Mouse (Mus musculus): ENCODE measurements at regions not wholly inside any gene's neighbourhood (a gene's known extent, or its start where the extent isn't known, plus 50 kb on each side); places are given as distances from the start of the nearest gene placed in this dataset.
"Not testable (repeated sequence)": the region's sequence is repeated elsewhere in the genome, so short reads cannot be mapped to it uniquely, and the experiment has no call there.

DNA sequence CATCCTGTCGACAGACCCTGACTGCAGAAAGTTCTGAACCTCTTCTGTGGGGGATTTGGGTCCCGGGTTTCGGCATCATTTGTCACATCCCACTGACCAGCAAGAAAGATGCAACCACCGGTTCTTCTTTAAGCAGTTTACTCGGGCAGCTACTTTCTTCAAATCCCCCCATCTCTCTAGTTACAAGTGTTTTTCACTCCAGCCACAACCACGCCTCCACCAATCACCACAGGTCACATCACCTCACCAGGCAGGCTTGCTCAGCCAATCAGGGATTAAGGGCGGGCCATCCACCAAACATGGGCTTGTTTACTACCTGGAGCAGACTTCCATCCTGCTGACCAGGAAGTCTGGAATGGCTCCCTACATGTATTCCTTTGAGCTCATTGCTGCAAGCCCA, 119.6 kb downstream of the Tnfsf18 start:
- 85% methylated on average over 6 of the region's 7 CpGs for WGBS
- ATAC-seq (ENCODE audit: insufficient number of reproducible peaks, insufficient read depth, low FRiP score, low read depth); H3K36me3 ChIP-seq (ENCODE audit: control insufficient read depth, insufficient read depth, low read length); H3K9me3 ChIP-seq (ENCODE audit: control insufficient read depth, low read length); H3K27me3 ChIP-seq (ENCODE audit: control insufficient read depth, insufficient read depth, low read length); H3K27ac ChIP-seq (replicated peaks in 1 of 2; ENCODE audit: control insufficient read depth in 1 of 2, insufficient read depth in 1 of 2, low read depth in 2 of 2, low read length in 2 of 2); H3K9ac ChIP-seq (ENCODE audit: low read length); H3K4me2 ChIP-seq (ENCODE audit: low read length); H3K4me1 ChIP-seq (ENCODE audit: control insufficient read depth in 2 of 2, insufficient read depth in 2 of 2, low read length in 2 of 2); H3K4me3 ChIP-seq (ENCODE audit: control insufficient read depth in 1 of 2, insufficient read depth in 1 of 2, low read depth in 1 of 2, low read length in 2 of 2): not testable (repeated sequence)

DNA sequence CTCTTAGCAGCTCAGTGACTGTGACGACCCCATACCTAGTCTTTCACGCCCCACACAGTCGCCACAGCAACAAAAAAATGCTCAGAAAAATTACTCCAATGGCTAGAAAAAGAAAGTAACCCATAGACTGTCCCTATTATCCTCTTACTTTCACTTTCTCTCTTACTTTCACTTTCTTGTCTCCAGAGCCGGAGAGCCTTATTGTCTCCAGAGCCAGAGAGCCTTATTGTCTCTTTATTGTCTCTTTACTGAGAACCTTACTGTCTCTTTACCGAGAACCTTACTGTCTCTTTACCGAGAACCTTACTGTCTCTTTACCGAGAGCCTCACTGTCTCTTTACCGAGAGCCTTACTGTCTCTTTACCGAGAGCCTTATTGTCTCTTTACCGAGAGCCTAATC, 119.2 kb downstream of the Tnfsf18 start:
- H3K4me3 ChIP-seq (ENCODE audit: control insufficient read depth in 1 of 2, insufficient read depth in 1 of 2, low read depth in 1 of 2, low read length in 2 of 2); H3K9me3 ChIP-seq (ENCODE audit: control insufficient read depth, low read length); H3K4me1 ChIP-seq (ENCODE audit: control insufficient read depth in 2 of 2, insufficient read depth in 2 of 2, low read length in 2 of 2); ATAC-seq (ENCODE audit: insufficient number of reproducible peaks, insufficient read depth, low FRiP score, low read depth); H3K27ac ChIP-seq (replicated peaks in 1 of 2; ENCODE audit: control insufficient read depth in 1 of 2, insufficient read depth in 1 of 2, low read depth in 2 of 2, low read length in 2 of 2); H3K27me3 ChIP-seq (ENCODE audit: control insufficient read depth, insufficient read depth, low read length); H3K4me2 ChIP-seq (ENCODE audit: low read length); H3K9ac ChIP-seq (ENCODE audit: low read length); H3K36me3 ChIP-seq (ENCODE audit: control insufficient read depth, insufficient read depth, low read length): not testable (repeated sequence)
- 92% methylated on average over 10 of the region's 10 CpGs for WGBS

DNA sequence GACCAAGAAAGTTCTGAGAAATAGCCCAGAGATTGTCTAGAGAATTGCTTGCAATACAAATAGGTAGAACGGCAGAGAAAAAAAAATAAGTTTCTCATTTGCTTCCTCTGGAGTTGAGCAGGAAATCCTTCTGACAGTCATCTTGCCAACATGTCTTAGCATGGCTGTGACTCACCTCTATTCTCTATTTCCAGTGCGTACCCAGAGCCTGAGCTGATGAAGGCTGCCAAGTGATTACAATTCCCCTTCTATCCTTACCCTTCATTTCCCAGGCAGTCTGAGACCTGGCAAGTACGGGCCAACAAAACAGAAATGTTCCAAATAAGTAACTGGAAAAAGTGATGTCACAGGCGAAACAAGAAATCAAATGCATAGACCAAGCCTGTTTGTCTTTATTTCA, 113.0 kb downstream of the Tnfsf18 start:
- Histone ChIP-seq H3K4me3 (ENCODE audit: control insufficient read depth in 1 of 2, insufficient read depth in 1 of 2, low read depth in 1 of 2, low read length in 2 of 2) (no peak overlapping the region), H3K9me3 (ENCODE audit: control insufficient read depth, low read length) (0 out of 2 replicates have a peak, but pooled peaks cover 5% of the 10 kb centered on the region), H3K4me1 (ENCODE audit: control insufficient read depth in 2 of 2, insufficient read depth in 2 of 2, low read length in 2 of 2) (no peaks in the 10 kb centered on the region), H3K9ac (ENCODE audit: low read length) (no peak overlapping the region), H3K36me3 (ENCODE audit: control insufficient read depth, insufficient read depth, low read length) (no peaks in the 10 kb centered on the region), H3K27me3 (ENCODE audit: control insufficient read depth, insufficient read depth, low read length) (no peaks in the 10 kb centered on the region), H3K4me2 (ENCODE audit: low read length) (no peak overlapping the region), H3K27ac (replicated peaks in 1 of 2; ENCODE audit: control insufficient read depth in 1 of 2, insufficient read depth in 1 of 2, low read depth in 2 of 2, low read length in 2 of 2) (no peak overlapping the region)
- no peak for ATAC-seq (ENCODE audit: insufficient number of reproducible peaks, insufficient read depth, low FRiP score, low read depth)
- 58% methylated on average over 4 of the region's 4 CpGs for WGBS

DNA sequence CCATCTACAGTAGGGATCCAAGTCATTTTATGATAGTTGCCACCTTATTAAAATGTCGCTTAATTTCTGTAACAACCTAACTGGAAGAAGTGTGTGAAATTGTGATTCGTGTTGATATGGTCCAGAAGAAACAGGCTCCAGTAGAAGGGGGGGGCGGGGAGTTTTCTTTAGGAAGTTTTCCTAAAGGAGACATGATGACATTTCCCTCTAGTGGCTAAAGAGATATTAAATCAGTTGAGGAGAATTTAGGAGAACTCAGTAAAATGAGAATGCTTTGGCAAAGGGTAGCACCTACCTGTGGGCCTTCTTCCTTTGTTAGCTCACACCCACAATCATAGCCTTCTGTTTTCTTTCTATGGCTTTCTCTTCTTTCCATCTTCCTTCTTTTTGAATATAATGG, 107.7 kb downstream of the Tnfsf18 start:
- H3K4me2 ChIP-seq (ENCODE audit: low read length), result no peak overlapping the region
- no peak overlapping the region for H3K4me3 ChIP-seq (ENCODE audit: control insufficient read depth in 1 of 2, insufficient read depth in 1 of 2, low read depth in 1 of 2, low read length in 2 of 2)
- ATAC-seq (ENCODE audit: insufficient number of reproducible peaks, insufficient read depth, low FRiP score, low read depth), result no peak
- H3K4me1 ChIP-seq (ENCODE audit: control insufficient read depth in 2 of 2, insufficient read depth in 2 of 2, low read length in 2 of 2), result no peaks in the 10 kb centered on the region
- H3K9ac ChIP-seq (ENCODE audit: low read length), result no peak overlapping the region
- H3K36me3 ChIP-seq (ENCODE audit: control insufficient read depth, insufficient read depth, low read length), result no peaks in the 10 kb centered on the region
- no peak overlapping the region for H3K27ac ChIP-seq (replicated peaks in 1 of 2; ENCODE audit: control insufficient read depth in 1 of 2, insufficient read depth in 1 of 2, low read depth in 2 of 2, low read length in 2 of 2)
- H3K27me3 ChIP-seq (ENCODE audit: control insufficient read depth, insufficient read depth, low read length), result no peaks in the 10 kb centered on the region
- WGBS, result 76% methylated on average over 3 of the region's 3 CpGs
- H3K9me3 ChIP-seq (ENCODE audit: control insufficient read depth, low read length), result no peaks in the 10 kb centered on the region

DNA sequence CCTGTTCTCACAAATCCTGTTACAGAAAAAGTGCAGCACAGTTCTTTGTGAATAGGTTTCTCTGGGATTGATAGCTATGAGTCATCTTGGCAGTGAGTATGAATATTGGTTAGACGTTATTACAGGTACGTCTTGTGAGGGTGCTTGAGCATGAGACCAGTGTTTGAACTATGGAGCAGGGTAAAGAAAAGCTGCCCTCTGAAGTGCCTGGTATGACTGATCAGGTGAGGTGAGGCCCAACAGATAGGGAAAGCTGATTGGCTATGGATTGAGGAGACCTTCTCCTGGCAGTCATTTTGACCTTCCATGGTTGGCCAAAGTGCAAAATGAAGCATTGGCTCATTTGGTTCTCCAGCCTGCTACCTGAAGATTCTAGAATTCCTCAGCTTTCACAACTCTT, 106.7 kb downstream of the Tnfsf18 start:
- H3K36me3 ChIP-seq (ENCODE audit: control insufficient read depth, insufficient read depth, low read length), result no peaks in the 10 kb centered on the region
- H3K4me1 ChIP-seq (ENCODE audit: control insufficient read depth in 2 of 2, insufficient read depth in 2 of 2, low read length in 2 of 2), result no peaks in the 10 kb centered on the region
- no peaks in the 10 kb centered on the region for H3K9me3 ChIP-seq (ENCODE audit: control insufficient read depth, low read length)
- no peak for ATAC-seq (ENCODE audit: insufficient number of reproducible peaks, insufficient read depth, low FRiP score, low read depth)
- no peak overlapping the region for H3K27ac ChIP-seq (replicated peaks in 1 of 2; ENCODE audit: control insufficient read depth in 1 of 2, insufficient read depth in 1 of 2, low read depth in 2 of 2, low read length in 2 of 2)
- no peaks in the 10 kb centered on the region for H3K27me3 ChIP-seq (ENCODE audit: control insufficient read depth, insufficient read depth, low read length)
- no peak overlapping the region for H3K4me3 ChIP-seq (ENCODE audit: control insufficient read depth in 1 of 2, insufficient read depth in 1 of 2, low read depth in 1 of 2, low read length in 2 of 2)
- H3K9ac ChIP-seq (ENCODE audit: low read length), result no peak overlapping the region
- H3K4me2 ChIP-seq (ENCODE audit: low read length), result no peak overlapping the region
- WGBS, result 77% methylated on average over 2 of the region's 2 CpGs

DNA sequence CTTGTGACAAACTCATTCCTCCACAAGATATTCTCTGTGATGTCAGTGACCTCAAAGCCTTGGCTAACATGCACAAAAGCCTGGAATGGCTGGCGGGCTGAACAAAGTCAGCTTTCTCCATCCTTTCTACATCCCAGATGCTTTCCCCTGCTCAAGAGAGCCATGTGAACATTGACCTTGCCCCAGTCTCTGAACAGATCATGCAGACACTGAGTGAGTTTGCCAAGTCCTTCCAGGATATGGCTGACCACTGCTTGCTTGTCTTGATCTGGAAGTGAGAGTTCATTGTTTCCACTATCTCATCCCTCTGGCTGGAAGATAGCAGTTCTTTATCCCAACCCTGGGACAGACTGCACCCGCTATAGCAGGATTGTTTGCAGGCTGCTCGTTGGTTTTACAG, 103.7 kb downstream of the Tnfsf18 start:
- H3K4me1 ChIP-seq (ENCODE audit: control insufficient read depth in 2 of 2, insufficient read depth in 2 of 2, low read length in 2 of 2), result no peaks in the 10 kb centered on the region
- H3K36me3 ChIP-seq (ENCODE audit: control insufficient read depth, insufficient read depth, low read length), result no peaks in the 10 kb centered on the region
- no peak for ATAC-seq (ENCODE audit: insufficient number of reproducible peaks, insufficient read depth, low FRiP score, low read depth)
- H3K27me3 ChIP-seq (ENCODE audit: control insufficient read depth, insufficient read depth, low read length), result no peaks in the 10 kb centered on the region
- no peak overlapping the region for H3K27ac ChIP-seq (replicated peaks in 1 of 2; ENCODE audit: control insufficient read depth in 1 of 2, insufficient read depth in 1 of 2, low read depth in 2 of 2, low read length in 2 of 2)
- no peak overlapping the region for H3K9ac ChIP-seq (ENCODE audit: low read length)
- no peak overlapping the region for H3K4me3 ChIP-seq (ENCODE audit: control insufficient read depth in 1 of 2, insufficient read depth in 1 of 2, low read depth in 1 of 2, low read length in 2 of 2)
- no peaks in the 10 kb centered on the region for H3K9me3 ChIP-seq (ENCODE audit: control insufficient read depth, low read length)
- 62% methylated on average over 3 of the region's 3 CpGs for WGBS
- H3K4me2 ChIP-seq (ENCODE audit: low read length), result no peak overlapping the region

DNA sequence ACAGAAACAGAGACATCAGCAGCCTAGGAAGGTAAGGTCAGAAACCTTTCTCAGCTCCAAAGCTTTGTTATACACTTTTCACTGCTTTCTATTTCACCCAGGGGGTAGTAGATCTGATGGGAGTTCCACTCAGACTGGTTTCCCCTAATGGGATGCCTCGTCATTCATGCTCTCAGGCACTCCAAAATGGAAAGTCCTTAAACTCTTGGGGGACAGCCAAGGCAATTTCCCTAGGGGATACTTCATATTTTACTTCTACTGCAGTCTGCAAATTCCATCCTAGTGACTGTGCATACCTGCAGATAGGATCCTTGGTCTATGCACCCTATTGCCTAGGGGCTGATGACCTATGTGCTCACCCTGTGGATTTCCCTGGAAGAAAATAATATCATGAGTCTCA, 82.1 kb downstream of the Tnfsf18 start:
- H3K27ac ChIP-seq (replicated peaks in 1 of 2; ENCODE audit: control insufficient read depth in 1 of 2, insufficient read depth in 1 of 2, low read depth in 2 of 2, low read length in 2 of 2), result no peak overlapping the region
- H3K4me1 ChIP-seq (ENCODE audit: control insufficient read depth in 2 of 2, insufficient read depth in 2 of 2, low read length in 2 of 2), result 0 out of 4 replicates have a peak, but pooled peaks cover 0 to 2% of the 10 kb centered on the region in 2 experiments
- H3K4me2 ChIP-seq (ENCODE audit: low read length), result no peak overlapping the region
- H3K36me3 ChIP-seq (ENCODE audit: control insufficient read depth, insufficient read depth, low read length), result no peaks in the 10 kb centered on the region
- no peak for ATAC-seq (ENCODE audit: insufficient number of reproducible peaks, insufficient read depth, low FRiP score, low read depth)
- H3K27me3 ChIP-seq (ENCODE audit: control insufficient read depth, insufficient read depth, low read length), result no peaks in the 10 kb centered on the region
- no peak overlapping the region for H3K9ac ChIP-seq (ENCODE audit: low read length)
- 44% methylated on average over 1 of the region's 1 CpGs for WGBS
- no peaks in the 10 kb centered on the region for H3K9me3 ChIP-seq (ENCODE audit: control insufficient read depth, low read length)
- H3K4me3 ChIP-seq (ENCODE audit: control insufficient read depth in 1 of 2, insufficient read depth in 1 of 2, low read depth in 1 of 2, low read length in 2 of 2), result no peak overlapping the region

DNA sequence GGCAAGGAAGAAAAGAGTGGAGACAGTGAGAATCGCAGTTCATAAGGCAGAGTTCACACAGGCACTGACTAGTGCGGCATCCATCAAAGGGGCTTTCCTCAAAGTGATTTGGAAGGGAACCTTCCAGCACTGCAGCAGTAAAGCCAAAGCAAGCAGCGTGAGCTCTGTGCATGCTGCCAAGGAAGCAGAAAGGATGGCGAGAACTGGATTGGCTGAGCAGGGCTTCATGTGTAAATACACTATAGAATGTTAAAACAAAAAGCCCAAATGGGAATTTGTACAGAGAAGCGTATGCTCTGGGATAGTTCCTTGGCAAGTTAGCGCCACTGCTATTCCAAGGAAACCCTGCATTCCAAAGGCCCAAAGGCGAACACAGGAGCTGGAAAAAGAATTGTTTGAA, 81.5 kb downstream of the Tnfsf18 start:
- Histone ChIP-seq H3K4me1 (ENCODE audit: control insufficient read depth in 2 of 2, insufficient read depth in 2 of 2, low read length in 2 of 2) (0 out of 4 replicates have a peak, but pooled peaks cover 0 to 2% of the 10 kb centered on the region in 2 experiments), H3K9ac (ENCODE audit: low read length) (no peak overlapping the region), H3K36me3 (ENCODE audit: control insufficient read depth, insufficient read depth, low read length) (no peaks in the 10 kb centered on the region), H3K27ac (replicated peaks in 1 of 2; ENCODE audit: control insufficient read depth in 1 of 2, insufficient read depth in 1 of 2, low read depth in 2 of 2, low read length in 2 of 2) (no peak overlapping the region), H3K9me3 (ENCODE audit: control insufficient read depth, low read length) (no peaks in the 10 kb centered on the region), H3K4me3 (ENCODE audit: control insufficient read depth in 1 of 2, insufficient read depth in 1 of 2, low read depth in 1 of 2, low read length in 2 of 2) (no peak overlapping the region), H3K4me2 (ENCODE audit: low read length) (no peak overlapping the region), H3K27me3 (ENCODE audit: control insufficient read depth, insufficient read depth, low read length) (no peaks in the 10 kb centered on the region)
- WGBS, result 61% methylated on average over 7 of the region's 7 CpGs
- no peak for ATAC-seq (ENCODE audit: insufficient number of reproducible peaks, insufficient read depth, low FRiP score, low read depth)

Data from heart, embryonic 14.5 days (tissue).